Mouse (Mus musculus) heart, postnatal 10 days (tissue): ENCODE results near the gene Mbd6. TPM values are rescaled to one million over a fixed set of nuclear protein-coding genes. Genes with fewer than 3 reads are reported as not detected.

ENCODE experiments used
- DNase-seq, 2 experiments: peaks; one replicate each; pipeline ENCODE4 v3.0.0; 2021
- intact Hi-C: fragments of 180-260 bp; cut with DNase I; formaldehyde crosslinking; loops from one replicate; pipeline ENCODE4 v1.15.1; 2025
- total RNA-seq, 2 experiments: library from RNA; stranded (reverse); gene quantifications; 2 replicates each; pipeline ENCODE4 v1.2.3; 2021

The Mbd6 gene
- total RNA-seq, 2 experiments from 2014 or later = 34.2 to 35.5 TPM

- intact Hi-C loops = no loop called here
- peak; percentile 59 to 60 for DNase-seq
Measured at GRCm38 (mm10) chr10:127268401-127268800, 20.4 kb downstream of the Mbd6 start.

- intact Hi-C loops = no loop called here
- DNase-seq = no peak
Measured at GRCm38 (mm10) chr10:127267318-127267717, 21.5 kb downstream of the Mbd6 start.

- DNase-seq = peak; percentile 96 to 97
- intact Hi-C loops = no loop called here
Measured at GRCm38 (mm10) chr10:127266112-127267091, 22.4 kb downstream of the Mbd6 start, which contains the start of gene Dctn2. Gene Dctn2, plus strand, starts transcription at chr10:127266368.

GRCm38 (mm10) chr10:127265727-127266111, 23.1 kb downstream of the Mbd6 start:
- intact Hi-C loops = loop anchor here (1.0 kb wide), 1 partner anchor 47 kb away; no protein-coding TSS in a partner anchor
- DNase-seq = no peak

- intact Hi-C loops = loop anchor here (1.0 kb wide), 1 partner anchor 47 kb away; no protein-coding TSS in a partner anchor
- DNase-seq = no peak
Measured at GRCm38 (mm10) chr10:127264971-127265370, 23.8 kb downstream of the Mbd6 start.

- intact Hi-C loops = no loop called here
- DNase-seq = no peak
Measured at GRCm38 (mm10) chr10:127264336-127264735, 24.5 kb downstream of the Mbd6 start.

GRCm38 (mm10) chr10:127263631-127264030, 25.2 kb downstream of the Mbd6 start:
- intact Hi-C loops = no loop called here
- no peak for DNase-seq

- intact Hi-C loops = no loop called here
- no peak for DNase-seq
Measured at GRCm38 (mm10) chr10:127262548-127263398, 26.0 kb downstream of the Mbd6 start, which contains the start of gene Kif5a. Gene Kif5a, minus strand, starts transcription at chr10:127263348.

GRCm38 (mm10) chr10:127261706-127262547, 26.9 kb downstream of the Mbd6 start:
- intact Hi-C loops = no loop called here
- no peak for DNase-seq

GRCm38 (mm10) chr10:127258489-127258888, 30.3 kb downstream of the Mbd6 start:
- DNase-seq = no peak
- intact Hi-C loops = no loop called here

GRCm38 (mm10) chr10:127257790-127258189, 31.0 kb downstream of the Mbd6 start:
- intact Hi-C loops = no loop called here
- no peak for DNase-seq

GRCm38 (mm10) chr10:127255625-127256345, 33.0 kb downstream of the Mbd6 start:
- intact Hi-C loops = no loop called here
- peak; percentile 82 to 89 for DNase-seq

GRCm38 (mm10) chr10:127250810-127251209, 38.0 kb downstream of the Mbd6 start:
- DNase-seq = no peak
- intact Hi-C loops = no loop called here

- no peak for DNase-seq
- intact Hi-C loops = no loop called here
Measured at GRCm38 (mm10) chr10:127238241-127238824, 50.5 kb downstream of the Mbd6 start.

GRCm38 (mm10) chr10:127236541-127236940, 52.3 kb downstream of the Mbd6 start:
- intact Hi-C loops = no loop called here
- no peak for DNase-seq

GRCm38 (mm10) chr10:127233141-127233540, 55.7 kb downstream of the Mbd6 start:
- DNase-seq = no peak
- intact Hi-C loops = no loop called here
